Mouse (Mus musculus) lung, embryonic 14.5 days (tissue): Measurements from ENCODE around the gene Ccser1. TPM values are rescaled to one million over a fixed set of nuclear protein-coding genes. Genes with fewer than 3 reads are reported as not detected.

Experiments
- ATAC-seq: fragments of 200-750 bp; cut with Nextera tagmentation; 2 replicates; pipeline ENCODE4 v1.8.0; 2017; ENCODE audit warnings: mild to moderate bottlenecking, moderate TSS enrichment, moderate library complexity; ENCODE audit not compliant: insufficient read depth
- DNase-seq: peaks from one replicate; pipeline ENCODE4 v3.0.0-alpha.2; 2015
- H3K27ac ChIP-seq: fragments of 300-500 bp; sonication (generic); 2 replicates; pipeline ENCODE4 v1.5.1; 2014; ENCODE audit warnings: low read depth, mild to moderate bottlenecking, moderate library complexity
- H3K27me3 ChIP-seq: fragments of 300-500 bp; sonication (generic); 2 replicates; pipeline ENCODE4 v1.6.1; 2014; ENCODE audit warnings: low read length, control low read depth; ENCODE audit not compliant: insufficient read depth
- H3K36me3 ChIP-seq: fragments of 300-500 bp; sonication (generic); 2 replicates; pipeline ENCODE4 v1.6.1; 2014; ENCODE audit warnings: control low read depth; ENCODE audit not compliant: insufficient read depth
- H3K4me1 ChIP-seq: fragments of 300-500 bp; sonication (generic); 2 replicates; pipeline ENCODE4 v1.6.1; 2014; ENCODE audit warnings: antibody characterized with exemption, control low read depth; ENCODE audit not compliant: insufficient read depth
- H3K4me2 ChIP-seq: fragments of 300-500 bp; sonication (generic); 2 replicates; pipeline ENCODE4 v1.6.1; 2014; ENCODE audit warnings: mild to moderate bottlenecking
- H3K4me3 ChIP-seq: fragments of 300-500 bp; sonication (generic); 2 replicates; pipeline ENCODE4 v1.5.1; 2014; ENCODE audit warnings: low read depth, low read length
- H3K9ac ChIP-seq: fragments of 300-500 bp; sonication (generic); 2 replicates; pipeline ENCODE4 v1.6.1; 2014
- H3K9me3 ChIP-seq: fragments of 300-500 bp; sonication (generic); 2 replicates; pipeline ENCODE4 v1.6.1; 2016; ENCODE audit warnings: low read depth, low read length, control low read depth
- CTCF ChIP-seq: IDR thresholded peaks from 2 replicates; pipeline ENCODE4 v1.5.1; 2016; ENCODE audit warnings: antibody characterized with exemption, low read depth
- WGBS: fragments of 180-500 bp; shearing (Covaris S2); extraction: QIAGEN DNeasy Blood & Tissue Kit; methylation state at CpG from one replicate; pipeline ENCODE4 v1.1.7; 2014; 5-methylcytosine and 5-hydroxymethylcytosine counted together
- polyA plus RNA-seq: library from polyadenylated mRNA; unstranded; fragments of >200 nt; fragmentation: Nextera tagmentation; extraction: Ambion mirVana; gene quantifications from 2 replicates; pipeline ENCODE4 v1.2.1, GENCODE M21; 2014

Ccser1 gene
- polyA plus RNA-seq, 1 experiment from 2014 or later, result 8.9 TPM

DNA sequence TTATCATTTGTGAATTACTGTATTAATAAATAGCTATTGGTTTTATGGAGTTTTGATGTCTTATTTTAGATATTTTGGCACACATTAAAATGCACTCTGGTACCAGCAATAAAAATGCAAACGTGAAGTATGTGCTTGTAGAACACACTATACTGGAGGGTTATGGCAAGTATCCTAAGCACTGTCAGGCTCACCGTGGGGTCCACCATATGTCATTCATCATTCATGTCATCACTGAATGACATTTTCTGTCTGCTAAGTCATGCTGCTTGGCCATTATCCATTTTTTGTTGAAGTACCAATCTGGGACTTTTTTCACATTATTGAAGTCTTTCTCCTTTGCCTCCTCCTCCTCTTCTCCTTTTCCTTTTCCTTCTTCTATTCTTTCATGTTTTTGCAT is 925.3 kb downstream of the Ccser1 start:
- H3K4me2 ChIP-seq, result no peak overlapping the region
- TF ChIP-seq CTCF, result no peak
- H3K27me3 ChIP-seq, result no peaks in the 10 kb centered on the region
- ATAC-seq, result no peak
- H3K9me3 ChIP-seq, result no peaks in the 10 kb centered on the region
- H3K4me1 ChIP-seq, result no peaks in the 10 kb centered on the region
- WGBS, result 62% methylated on average over 2 of the region's 2 CpGs
- no peaks in the 10 kb centered on the region for H3K36me3 ChIP-seq
- no peak overlapping the region for H3K27ac ChIP-seq
- no peak overlapping the region for H3K4me3 ChIP-seq
- H3K9ac ChIP-seq, result no peak overlapping the region
- no peak for DNase-seq

DNA sequence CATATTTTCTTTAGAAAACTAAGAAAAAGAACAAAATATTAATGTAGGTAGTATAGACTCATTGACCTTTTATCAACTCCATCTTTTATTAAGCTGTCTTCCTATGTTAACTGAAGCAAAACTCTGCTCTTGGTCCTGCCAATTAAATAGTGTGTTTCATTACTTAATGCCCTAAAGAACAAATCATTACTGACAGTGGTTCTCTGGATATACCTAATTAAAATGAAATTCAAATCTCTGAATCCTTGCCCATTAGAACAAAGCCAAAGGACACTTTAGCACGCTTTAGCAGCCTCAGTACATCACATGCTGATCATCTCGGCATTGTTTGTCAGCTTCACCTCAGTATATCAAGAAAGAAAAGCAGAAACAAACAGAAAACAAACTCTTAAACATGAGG is 952.4 kb downstream of the Ccser1 start:
- no peak overlapping the region for H3K9ac ChIP-seq
- H3K27ac ChIP-seq, result no peak overlapping the region
- ATAC-seq, result no peak
- H3K27me3 ChIP-seq, result no peaks in the 10 kb centered on the region
- DNase-seq, result no peak
- WGBS, result 75% methylated on average over 2 of the region's 2 CpGs
- H3K4me2 ChIP-seq, result no peak overlapping the region
- H3K4me3 ChIP-seq, result no peak overlapping the region
- H3K9me3 ChIP-seq, result no peaks in the 10 kb centered on the region
- TF ChIP-seq CTCF, result no peak
- no peaks in the 10 kb centered on the region for H3K36me3 ChIP-seq
- H3K4me1 ChIP-seq, result no peaks in the 10 kb centered on the region

GRCm38 (mm10) chr6:62160320-62160719 is 980.2 kb downstream of the Ccser1 start:
- Histone ChIP-seq H3K27ac (no peak overlapping the region), H3K4me2 (no peak overlapping the region), H3K27me3 (no peaks in the 10 kb centered on the region), H3K4me3 (no peak overlapping the region), H3K4me1 (no peaks in the 10 kb centered on the region), H3K36me3 (no peaks in the 10 kb centered on the region), H3K9ac (no peak overlapping the region), H3K9me3 (no peaks in the 10 kb centered on the region)
- ATAC-seq, result no peak
- DNase-seq, result no peak
- no peak for TF ChIP-seq CTCF

DNA sequence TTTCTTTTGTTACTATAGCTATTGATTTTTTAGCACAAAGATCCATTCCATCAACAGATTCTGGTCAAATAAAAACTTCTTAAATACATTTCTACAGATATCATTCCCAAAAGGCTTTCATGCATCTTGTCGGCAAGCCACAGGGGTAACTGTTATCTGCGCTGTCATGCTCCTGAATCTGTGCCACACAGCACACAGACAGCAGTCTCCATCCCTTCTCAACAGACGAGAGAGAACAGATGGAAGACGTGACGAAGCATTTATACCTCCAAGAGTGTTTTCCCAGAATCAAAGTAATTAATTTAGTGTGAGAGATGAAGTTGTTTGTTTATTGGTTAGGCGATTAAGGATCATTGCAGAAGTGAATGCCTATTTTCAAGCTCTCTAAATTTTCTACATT is 982.5 kb downstream of the Ccser1 start:
- H3K4me3 ChIP-seq, result no peak overlapping the region
- H3K4me1 ChIP-seq, result no peaks in the 10 kb centered on the region
- TF ChIP-seq CTCF, result no peak
- no peak overlapping the region for H3K9ac ChIP-seq
- 37% methylated on average over 6 of the region's 6 CpGs for WGBS
- no peaks in the 10 kb centered on the region for H3K36me3 ChIP-seq
- DNase-seq (peak; percentile 5), ATAC-seq (no peak)
- H3K4me2 ChIP-seq, result no peak overlapping the region
- no peak overlapping the region for H3K27ac ChIP-seq
- H3K27me3 ChIP-seq, result no peaks in the 10 kb centered on the region
- no peaks in the 10 kb centered on the region for H3K9me3 ChIP-seq

GRCm38 (mm10) chr6:62163826-62164225 is 983.7 kb downstream of the Ccser1 start:
- DNase-seq, result no peak
- Histone ChIP-seq H3K4me3 (no peak overlapping the region), H3K4me2 (no peak overlapping the region), H3K36me3 (no peaks in the 10 kb centered on the region), H3K4me1 (no peaks in the 10 kb centered on the region), H3K27me3 (no peaks in the 10 kb centered on the region), H3K9me3 (no peaks in the 10 kb centered on the region), H3K9ac (no peak overlapping the region), H3K27ac (no peak overlapping the region)
- no peak for TF ChIP-seq CTCF
- 27% methylated on average over 3 of the region's 3 CpGs for WGBS
- no peak for ATAC-seq

DNA sequence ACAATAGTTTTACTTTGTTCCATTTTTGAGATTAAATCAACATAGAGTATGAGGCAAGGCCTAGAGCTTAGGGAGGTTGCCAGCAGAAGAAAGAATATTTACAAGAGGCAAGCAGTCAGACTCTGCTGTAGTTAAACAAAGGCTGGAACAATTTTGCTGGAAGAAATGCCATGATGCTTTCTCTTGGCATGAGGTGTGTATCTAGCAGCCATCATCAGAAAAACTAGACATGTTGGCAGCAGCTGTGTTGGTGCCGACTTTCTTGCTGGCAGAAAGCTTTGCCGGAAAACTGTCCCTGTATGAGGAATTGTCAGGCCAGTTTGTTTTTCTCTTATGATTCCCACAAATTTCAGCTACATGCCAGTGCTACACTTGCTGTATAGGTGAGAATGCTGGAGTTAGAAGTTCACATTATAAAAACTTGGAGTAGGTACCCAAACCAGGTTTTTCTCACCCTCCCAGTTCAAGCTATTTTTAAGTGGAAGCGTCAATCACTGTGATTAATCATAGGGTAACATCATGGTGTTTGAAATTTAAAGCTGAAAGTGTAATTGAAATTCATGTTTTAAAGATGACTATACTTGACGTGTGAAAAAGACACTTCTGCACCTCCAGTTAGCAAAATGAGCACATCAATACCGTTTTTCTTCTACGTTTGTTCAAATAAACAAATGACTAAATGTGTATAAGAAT is 1016.5 kb downstream of the Ccser1 start:
- Histone ChIP-seq H3K4me3 (no peak overlapping the region), H3K27ac (no peak overlapping the region), H3K4me2 (no peak overlapping the region), H3K36me3 (no peaks in the 10 kb centered on the region), H3K9me3 (no peaks in the 10 kb centered on the region), H3K27me3 (no peaks in the 10 kb centered on the region), H3K4me1 (no peaks in the 10 kb centered on the region), H3K9ac (no peak overlapping the region)
- 72% methylated on average over 6 of the region's 6 CpGs for WGBS
- ATAC-seq (no peak), DNase-seq (no peak)
- TF ChIP-seq CTCF, result no peak

GRCm38 (mm10) chr6:62198768-62199167 is 1018.6 kb downstream of the Ccser1 start:
- DNase-seq (no peak), ATAC-seq (no peak)
- TF ChIP-seq CTCF, result no peak
- H3K4me1 ChIP-seq, result no peaks in the 10 kb centered on the region
- H3K9ac ChIP-seq, result no peak overlapping the region
- no peak overlapping the region for H3K27ac ChIP-seq
- H3K27me3 ChIP-seq, result no peaks in the 10 kb centered on the region
- no peak overlapping the region for H3K4me3 ChIP-seq
- H3K36me3 ChIP-seq, result no peaks in the 10 kb centered on the region
- 59% methylated on average over 6 of the region's 6 CpGs for WGBS
- H3K9me3 ChIP-seq, result no peaks in the 10 kb centered on the region
- H3K4me2 ChIP-seq, result no peak overlapping the region

- DNase-seq (no peak), ATAC-seq (no peak)
- 50% methylated on average over 2 of the region's 2 CpGs for WGBS
- Histone ChIP-seq H3K27ac (no peak overlapping the region), H3K4me1 (no peaks in the 10 kb centered on the region), H3K27me3 (no peaks in the 10 kb centered on the region), H3K4me3 (no peak overlapping the region), H3K9me3 (no peaks in the 10 kb centered on the region), H3K4me2 (no peak overlapping the region), H3K9ac (no peak overlapping the region), H3K36me3 (no peaks in the 10 kb centered on the region)
- TF ChIP-seq CTCF, result no peak
Measured at GRCm38 (mm10) chr6:62205013-62205412, 1024.9 kb downstream of the Ccser1 start.
